In the genomic region with DNA sequence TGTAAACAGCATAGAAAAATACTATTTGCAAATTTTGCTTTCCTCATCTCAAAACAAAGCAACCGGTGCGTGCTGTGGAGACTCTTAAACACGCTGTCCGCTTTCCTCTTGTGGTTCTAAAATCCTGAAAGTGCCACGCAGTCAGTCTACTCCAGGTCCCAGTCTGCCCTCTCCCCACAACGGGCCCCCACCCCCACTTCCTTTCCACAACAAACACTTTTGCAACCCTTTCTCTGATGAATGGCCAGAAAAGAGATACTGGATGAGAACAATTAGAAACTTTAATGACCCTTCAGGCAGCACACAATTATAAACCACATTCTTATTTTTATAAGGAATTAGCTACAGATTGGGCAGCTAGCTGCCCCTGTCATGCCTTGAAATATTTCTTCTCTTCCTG, we compare ENCODE assay signal across 9 mouse cellular contexts.
DNase-seq lines count a peak whose midpoint lies in the region; ATAC-seq lines count a peak whose summit lies in the region.
"Had no signal": no experiment of that assay in that cellular context is flagged by ENCODE, and none has a peak within 500 bp of the region (broad histone marks: within the 10 kb centered on the region; RNA-seq: fewer than 3 reads in every experiment).

No protein-coding gene starts in this region.

- WGBS in kidney, embryonic 15.5 days = 14% methylated on average over 6 of the region's 6 CpGs
- 17% methylated on average over 6 of the region's 6 CpGs for WGBS in embryonic facial prominence, embryonic 10.5 days
- WGBS in midbrain, embryonic 13.5 days = 4% methylated on average over 6 of the region's 6 CpGs

- ATAC-seq in kidney, embryonic 15.5 days (replicated peaks; ENCODE audit: low FRiP score) = no peak
- ATAC-seq in midbrain, embryonic 13.5 days = no peak; the same call in 1 of the 2 replicates

- peaks cover 17% of the 10 kb centered on the region for H3K4me1 ChIP-seq in kidney, embryonic 15.5 days
- H3K4me1 ChIP-seq in embryonic facial prominence, embryonic 10.5 days = peaks cover 24% of the 10 kb centered on the region
- H3K4me1 ChIP-seq in midbrain, embryonic 13.5 days (replicated peaks) = peaks cover 12% of the 10 kb centered on the region

- DNase-seq in kidney, adult 8-10 months = no peak
- peak; percentile 53 for DNase-seq in embryonic facial prominence, embryonic 10.5 days (ENCODE audit: low spot score)
- DNase-seq in heart, postnatal 10 days = peak; percentile 15 to 23
- no peak for DNase-seq in thymus, postnatal 10 days (ENCODE audit: low spot score in 2 of 2)
- no peak for DNase-seq in frontal cortex, adult 2 months (ENCODE audit: extremely low spot score in 1 of 2, low spot score in 1 of 2)
- DNase-seq in adrenal gland, adult 2 months = no peak

- intact Hi-C loops in heart, postnatal 10 days (cut with DNase I) = no loop called here

- no peaks in the 10 kb centered on the region for H3K27me3 ChIP-seq in kidney, embryonic 15.5 days
- no peaks in the 10 kb centered on the region for H3K27me3 ChIP-seq in embryonic facial prominence, embryonic 10.5 days (replicated peaks; ENCODE audit: low read depth, poor library complexity, severe bottlenecking)
- H3K27me3 ChIP-seq in midbrain, embryonic 13.5 days = no peaks in the 10 kb centered on the region
- H3K27me3 ChIP-seq: CH12.LX had no signal

- peaks cover 2% of the 10 kb centered on the region; the same call in 1 of the 2 replicates for H3K9me3 ChIP-seq in kidney, embryonic 15.5 days (replicated peaks)
- H3K9me3 ChIP-seq in embryonic facial prominence, embryonic 10.5 days = peaks cover 2% of the 10 kb centered on the region; the same call in 1 of the 2 replicates
- H3K9me3 ChIP-seq in midbrain, embryonic 13.5 days = no peaks in the 10 kb centered on the region; the same call in 1 of the 2 replicates

- H3K4me3 ChIP-seq in kidney, embryonic 15.5 days (replicated peaks) = peak overlapping the region; percentile 41
- H3K4me3 ChIP-seq in embryonic facial prominence, embryonic 10.5 days = peak overlapping the region; percentile 55
- peak overlapping the region; percentile 35 for H3K4me3 ChIP-seq in midbrain, embryonic 13.5 days (replicated peaks)

- H3K27ac ChIP-seq in kidney, embryonic 15.5 days = peak overlapping the region; percentile 86
- H3K27ac ChIP-seq in embryonic facial prominence, embryonic 10.5 days (replicated peaks) = peak overlapping the region; percentile 92
- H3K27ac ChIP-seq in midbrain, embryonic 13.5 days = peak overlapping the region; percentile 97

- no peak overlapping the region for H3K9ac ChIP-seq in kidney, embryonic 15.5 days
- no peak overlapping the region; the same call in none of the 2 replicates for H3K9ac ChIP-seq in midbrain, embryonic 13.5 days (replicated peaks)

- no peaks in the 10 kb centered on the region for H3K36me3 ChIP-seq in kidney, embryonic 15.5 days
- H3K36me3 ChIP-seq in embryonic facial prominence, embryonic 10.5 days (replicated peaks) = no peaks in the 10 kb centered on the region
- H3K36me3 ChIP-seq in midbrain, embryonic 13.5 days = no peaks in the 10 kb centered on the region

- peak overlapping the region; percentile 76 for H3K4me2 ChIP-seq in kidney, embryonic 15.5 days
- peak overlapping the region; percentile 56 for H3K4me2 ChIP-seq in midbrain, embryonic 13.5 days (replicated peaks)

Comparison
In these comparisons a context has a peak if more than half of its experiments do, and no peak if none do; other contexts are left out.
1. DNase-seq: peak in embryonic facial prominence, embryonic 10.5 days (single experiment) and heart, postnatal 10 days (2 of 2); none in kidney, adult 8-10 months (0 of 2), thymus, postnatal 10 days (0 of 2), frontal cortex, adult 2 months (0 of 2) and adrenal gland, adult 2 months (single experiment).
2. Peak in every context shown above with its lines, with median percentiles within 50 percentile points of each other: H3K27ac ChIP-seq and H3K4me3 ChIP-seq.